Mouse (Mus musculus): ENCODE results near the gene Rbm20.
A peak's percentile ranks its signal among the peaks of the same experiment; 100 is the strongest.

Gene Rbm20

GRCm38 (mm10) chr19:53670625-53671141, 6.4 kb upstream of the Rbm20 start:
- no peak for DNase-seq (ENCODE audit: low read depth in 2 of 2, low spot score in 2 of 2)

GRCm38 (mm10) chr19:53671432-53671831, 5.7 kb upstream of the Rbm20 start:
- no peak for DNase-seq (ENCODE audit: low read depth in 2 of 2, low spot score in 2 of 2)

GRCm38 (mm10) chr19:53674131-53674925, 2.8 kb upstream of the Rbm20 start:
- no peak for DNase-seq (ENCODE audit: low read depth in 2 of 2, low spot score in 2 of 2)

GRCm38 (mm10) chr19:53676228-53676627, 878 bp upstream of the Rbm20 start:
- no peak for DNase-seq (ENCODE audit: low read depth in 2 of 2, low spot score in 2 of 2)

- DNase-seq (ENCODE audit: low read depth in 2 of 2, low spot score in 2 of 2): no peak
These were observed 2.1 kb downstream of the Rbm20 start for GRCm38 (mm10) chr19:53679194-53679593.

- no peak for DNase-seq (ENCODE audit: low read depth in 2 of 2, low spot score in 2 of 2)
These were observed 2.9 kb downstream of the Rbm20 start for GRCm38 (mm10) chr19:53679981-53680380.

GRCm38 (mm10) chr19:53682427-53682826, 5.3 kb downstream of the Rbm20 start:
- no peak for DNase-seq (ENCODE audit: low read depth in 2 of 2, low spot score in 2 of 2)

- DNase-seq (ENCODE audit: low read depth in 2 of 2, low spot score in 2 of 2): no peak
These were observed 10.5 kb downstream of the Rbm20 start for GRCm38 (mm10) chr19:53687592-53687991.

GRCm38 (mm10) chr19:53690816-53691215, 13.7 kb downstream of the Rbm20 start:
- DNase-seq (ENCODE audit: low read depth in 2 of 2, low spot score in 2 of 2): no peak

- DNase-seq (ENCODE audit: low read depth in 2 of 2, low spot score in 2 of 2): no peak
These were observed 16.9 kb downstream of the Rbm20 start for GRCm38 (mm10) chr19:53694020-53694419.

- no peak for DNase-seq (ENCODE audit: low read depth in 2 of 2, low spot score in 2 of 2)
These were observed 19.0 kb downstream of the Rbm20 start for GRCm38 (mm10) chr19:53696079-53696478.

GRCm38 (mm10) chr19:53696655-53697054, 19.5 kb downstream of the Rbm20 start:
- no peak for DNase-seq (ENCODE audit: low read depth in 2 of 2, low spot score in 2 of 2)

- DNase-seq (ENCODE audit: low read depth in 2 of 2, low spot score in 2 of 2): no peak
These were observed 20.4 kb downstream of the Rbm20 start for GRCm38 (mm10) chr19:53697376-53698126.

- DNase-seq (ENCODE audit: low read depth in 2 of 2, low spot score in 2 of 2): no peak
These were observed 22.6 kb downstream of the Rbm20 start for GRCm38 (mm10) chr19:53699671-53700070.

GRCm38 (mm10) chr19:53701434-53701833, 24.3 kb downstream of the Rbm20 start:
- DNase-seq (ENCODE audit: low read depth in 2 of 2, low spot score in 2 of 2): no peak

GRCm38 (mm10) chr19:53704895-53705823, 28.1 kb downstream of the Rbm20 start:
- DNase-seq (ENCODE audit: low read depth in 2 of 2, low spot score in 2 of 2): peak; percentile 4 to 17

- DNase-seq (ENCODE audit: low read depth in 2 of 2, low spot score in 2 of 2): no peak
These were observed 31.3 kb downstream of the Rbm20 start for GRCm38 (mm10) chr19:53708401-53708800.

GRCm38 (mm10) chr19:53710861-53711260, 33.8 kb downstream of the Rbm20 start:
- no peak for DNase-seq (ENCODE audit: low read depth in 2 of 2, low spot score in 2 of 2)

GRCm38 (mm10) chr19:53711261-53711890, 34.3 kb downstream of the Rbm20 start:
- no peak for DNase-seq (ENCODE audit: low read depth in 2 of 2, low spot score in 2 of 2)

GRCm38 (mm10) chr19:53712297-53713025, 35.4 kb downstream of the Rbm20 start:
- DNase-seq (ENCODE audit: low read depth in 2 of 2, low spot score in 2 of 2): no peak

Data from CD8-positive naive resting alpha-beta T cell, adult 2 months (primary cell).